Mouse (Mus musculus): ENCODE measurements around the gene 2310007B03Rik.

Gene 2310007B03Rik

DNA sequence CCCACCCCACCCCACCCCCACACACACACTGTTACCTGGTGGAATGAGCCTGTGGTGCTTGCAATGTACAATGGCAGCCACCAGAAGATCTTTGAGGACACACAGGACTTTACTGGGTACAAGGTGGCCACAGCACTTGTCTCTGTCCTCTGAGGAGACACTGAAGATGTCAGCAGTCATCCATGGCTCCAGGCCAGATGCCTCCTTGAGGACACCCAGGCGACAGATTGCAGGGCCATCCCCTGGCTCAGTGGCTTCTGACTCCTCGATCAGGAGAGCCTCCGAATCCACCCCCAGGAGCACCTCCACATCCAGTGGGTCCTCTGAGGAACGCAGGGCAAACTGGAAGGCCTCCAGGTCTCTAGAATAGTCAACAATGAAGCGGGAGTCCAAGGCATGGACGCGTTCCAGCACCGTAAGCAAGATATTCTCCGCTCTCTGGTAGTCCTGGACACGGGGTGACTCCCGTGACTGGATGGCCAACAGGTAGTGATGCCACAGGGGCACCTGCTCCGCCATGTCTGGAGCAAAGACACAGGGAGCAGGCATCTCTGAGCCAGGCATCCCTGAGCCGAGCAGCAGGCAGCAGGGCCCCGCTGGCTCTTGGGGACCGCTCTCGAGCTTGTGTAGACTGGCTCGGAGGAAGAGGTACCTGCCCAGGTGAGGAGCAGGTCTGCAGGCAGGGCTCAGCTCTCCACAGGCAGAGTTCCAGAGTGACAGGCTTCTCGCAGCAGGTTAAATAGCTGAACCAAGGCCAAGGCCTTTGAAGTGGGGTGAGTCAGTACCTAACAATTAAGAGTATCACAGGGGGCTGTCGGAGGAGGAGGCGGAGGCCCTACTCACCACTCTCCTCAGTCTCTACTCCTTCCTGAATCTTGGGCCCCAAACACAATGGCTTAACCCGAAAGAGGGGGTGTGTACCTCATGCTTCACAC is 915 bp downstream of the 2310007B03Rik start:
- peak; percentile 74 to 83 for DNase-seq

DNA sequence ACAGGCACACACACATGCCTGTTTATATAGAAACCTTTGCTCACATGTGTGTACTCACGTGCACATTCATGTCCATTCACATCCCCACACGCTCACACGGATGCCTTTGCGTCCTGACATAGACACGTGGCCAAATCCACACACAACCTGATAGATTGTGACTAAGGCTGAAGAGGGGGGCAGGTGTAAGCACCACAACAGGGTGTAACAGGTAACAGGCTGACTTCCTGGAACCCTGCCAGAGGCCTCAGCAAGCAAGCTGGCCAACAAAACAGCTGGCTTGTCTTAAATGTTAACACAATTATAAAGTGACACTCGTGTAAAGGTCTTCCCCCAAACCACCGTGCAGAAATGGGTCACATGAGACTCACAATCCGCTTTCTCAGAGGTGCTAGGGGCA is 1.8 kb downstream of the 2310007B03Rik start:
- DNase-seq, result no peak

DNA sequence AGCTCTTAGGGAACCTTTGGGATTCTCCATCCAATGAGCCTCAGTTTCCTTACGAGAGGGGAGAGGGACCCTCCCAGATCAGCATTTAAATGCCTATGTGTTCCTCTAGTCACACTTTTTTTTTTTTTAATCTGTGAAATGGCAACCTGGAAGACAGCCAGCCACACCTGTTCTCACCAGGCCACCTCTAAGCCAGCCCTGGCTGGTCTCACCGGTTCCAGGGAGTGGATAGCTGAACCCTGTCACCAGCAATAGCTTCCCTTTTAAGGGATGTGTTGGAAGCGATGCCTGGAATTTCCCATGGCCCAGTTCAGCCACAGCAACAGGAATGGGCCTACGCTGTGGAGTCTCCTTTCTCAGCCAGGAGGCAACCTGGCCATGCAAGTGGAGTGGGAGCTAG is 3.2 kb downstream of the 2310007B03Rik start:
- peak; percentile 40 to 56 for DNase-seq

DNA sequence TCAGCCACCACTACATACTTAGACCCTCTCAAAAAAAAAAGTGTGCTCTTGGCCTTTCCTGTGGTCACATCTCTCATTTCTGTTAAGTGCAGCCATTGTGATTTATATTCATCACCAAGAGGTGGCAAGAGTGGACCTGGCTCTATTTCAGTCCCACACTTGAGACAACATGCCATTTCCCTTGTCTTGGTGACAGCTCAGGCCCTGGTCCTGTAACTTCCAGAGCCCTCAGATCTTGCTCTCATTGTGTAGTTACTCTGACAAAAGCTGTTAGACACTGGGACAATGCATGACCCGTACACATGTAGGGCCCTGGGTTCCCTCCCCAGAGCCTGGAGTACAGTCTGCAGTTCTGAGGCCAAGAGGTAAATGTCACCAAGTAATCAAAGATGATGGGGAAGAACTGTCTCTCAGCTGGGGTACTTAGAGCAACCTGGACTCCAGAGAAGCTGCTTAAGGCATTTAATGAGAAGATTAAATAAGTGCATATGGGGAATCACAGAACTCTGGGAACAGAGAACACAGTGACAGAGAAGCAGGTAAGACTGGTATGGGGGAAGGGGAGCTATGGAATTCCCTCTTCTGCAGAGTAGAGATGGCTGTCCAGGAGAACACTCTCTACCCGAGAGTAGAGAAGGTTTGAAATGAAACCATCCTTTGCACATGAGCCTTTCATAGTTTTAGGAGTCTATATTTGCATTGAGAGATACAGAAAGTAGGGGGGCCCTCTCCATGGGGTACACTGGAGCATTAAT is 9.7 kb downstream of the 2310007B03Rik start:
- DNase-seq, result no peak

DNA sequence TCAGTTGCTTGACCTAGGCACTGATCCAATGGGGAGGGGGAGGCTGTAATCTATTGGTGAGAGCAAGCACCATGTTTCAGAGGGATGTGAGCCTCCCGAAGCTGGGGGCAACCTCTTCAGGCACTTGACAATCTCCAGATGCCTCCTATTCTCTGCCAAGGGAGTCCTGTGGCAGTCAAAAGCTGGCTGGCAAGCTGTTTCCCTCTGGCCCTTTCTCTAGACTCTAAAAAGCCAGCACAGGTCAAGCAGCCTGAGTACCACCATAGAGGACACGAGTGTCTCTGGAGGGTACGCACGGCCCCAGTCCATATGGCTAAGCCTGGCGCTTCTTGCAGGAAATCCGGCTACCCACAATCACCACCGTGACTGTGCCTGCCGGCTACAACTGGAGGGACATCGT is 16.6 kb downstream of the 2310007B03Rik start:
- DNase-seq, result no peak

DNA sequence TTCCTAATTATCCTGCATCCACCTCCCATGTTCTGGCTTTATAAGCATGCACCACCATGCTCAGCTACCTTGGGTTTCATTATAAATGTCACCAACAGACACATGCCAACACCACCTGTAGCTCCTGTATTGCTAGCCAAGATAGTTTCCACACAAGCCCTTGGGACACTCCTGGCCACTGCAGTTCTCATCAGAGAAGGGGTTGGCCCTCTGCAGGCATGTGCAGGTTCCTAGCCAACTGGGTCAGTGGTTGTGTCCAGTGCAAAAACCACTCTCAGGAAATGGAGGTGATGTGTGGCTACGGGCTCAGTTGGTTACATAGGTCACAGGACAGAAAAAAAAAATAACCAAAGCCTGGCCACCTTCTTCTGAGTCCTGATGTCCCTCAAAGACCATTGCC is 17.9 kb downstream of the 2310007B03Rik start:
- no peak for DNase-seq

DNA sequence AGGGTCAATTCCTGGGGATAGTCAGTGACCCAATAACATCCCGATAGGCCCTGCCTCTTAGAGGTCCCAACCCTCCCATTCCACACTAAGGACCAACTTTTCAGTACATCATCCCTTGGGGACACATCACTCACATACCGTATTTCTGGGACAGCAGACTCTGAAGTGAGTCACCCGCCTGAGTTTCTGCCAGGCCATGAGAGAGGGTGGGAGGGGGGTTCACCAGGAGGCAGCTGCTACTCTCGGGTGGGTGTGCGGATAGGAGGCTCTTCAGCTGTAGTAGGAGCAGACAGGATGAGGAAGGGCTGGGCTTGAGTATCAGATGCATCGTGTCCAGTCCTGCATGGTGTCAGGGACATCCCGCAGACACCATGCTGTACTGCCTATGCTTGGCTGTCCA is 21.0 kb downstream of the 2310007B03Rik start:
- DNase-seq, result peak in 1 of 2 experiments; percentile 16

DNA sequence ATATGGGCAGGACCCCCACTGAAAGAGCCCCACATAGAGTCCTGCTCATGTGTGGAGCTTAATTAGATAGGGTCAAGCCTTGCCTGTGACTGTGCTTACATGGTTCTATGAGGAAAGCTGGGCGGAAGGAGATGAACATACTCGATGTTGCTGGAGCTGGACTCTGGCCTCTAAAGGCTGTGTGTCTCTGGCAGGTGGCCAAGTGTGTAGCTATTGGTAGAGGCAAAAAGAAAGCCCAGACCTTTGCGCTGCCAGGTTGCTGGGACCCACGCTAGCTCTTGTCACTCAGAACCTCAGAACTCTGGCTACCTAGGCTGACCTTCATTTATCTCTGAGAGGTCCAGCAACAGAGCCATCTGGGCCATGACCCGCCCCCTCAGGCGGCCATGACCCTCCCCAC is 22.2 kb downstream of the 2310007B03Rik start:
- no peak for DNase-seq

DNA sequence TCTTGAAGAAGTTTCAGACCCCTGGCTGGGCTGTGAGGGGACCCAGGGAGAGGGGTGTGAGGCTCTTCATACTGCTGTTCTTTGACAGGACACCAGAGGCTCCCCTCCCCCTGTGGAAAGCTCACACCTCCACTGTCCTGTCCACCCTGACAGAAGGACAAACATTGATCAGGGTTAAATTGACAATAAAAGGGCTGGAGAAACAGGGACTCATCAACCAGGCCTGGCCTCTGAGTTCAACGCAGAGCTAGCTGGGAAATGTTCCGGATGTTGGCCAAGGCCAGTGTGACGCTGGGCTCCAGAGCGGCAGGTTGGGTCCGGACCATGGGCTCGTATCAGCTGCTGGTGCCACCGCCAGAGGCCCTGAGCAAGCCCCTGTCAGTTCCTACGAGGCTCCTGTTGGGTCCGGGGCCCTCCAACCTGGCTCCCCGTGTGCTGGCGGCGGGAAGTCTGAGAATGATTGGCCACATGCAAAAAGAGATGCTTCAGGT is 25.7 kb downstream of the 2310007B03Rik start, which contains the start of gene Agxt:
Gene Agxt, plus strand, starts transcription at position 205 of the 491 bp plus-strand sequence.
- DNase-seq, result no peak

DNA sequence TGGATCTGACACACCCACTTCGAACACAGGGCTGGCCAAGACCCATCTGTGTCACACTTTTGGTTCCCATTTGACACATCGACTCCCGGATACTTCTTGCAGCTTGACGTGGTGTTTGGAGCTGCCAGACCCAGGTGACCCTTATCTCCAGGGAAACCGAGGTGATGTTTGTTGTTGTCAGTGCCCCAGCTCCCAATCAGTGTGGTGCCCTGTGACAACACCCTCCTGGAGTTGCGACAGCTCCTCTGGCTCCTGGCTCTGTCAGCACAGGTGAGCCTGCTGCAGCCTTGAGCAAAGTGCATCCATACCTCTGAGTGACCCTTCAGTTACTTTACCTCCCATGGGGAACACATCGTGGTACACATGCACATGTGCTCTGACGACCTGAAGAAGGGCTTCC is 28.1 kb downstream of the 2310007B03Rik start:
- DNase-seq, result peak in 1 of 2 experiments; percentile 58

DNA sequence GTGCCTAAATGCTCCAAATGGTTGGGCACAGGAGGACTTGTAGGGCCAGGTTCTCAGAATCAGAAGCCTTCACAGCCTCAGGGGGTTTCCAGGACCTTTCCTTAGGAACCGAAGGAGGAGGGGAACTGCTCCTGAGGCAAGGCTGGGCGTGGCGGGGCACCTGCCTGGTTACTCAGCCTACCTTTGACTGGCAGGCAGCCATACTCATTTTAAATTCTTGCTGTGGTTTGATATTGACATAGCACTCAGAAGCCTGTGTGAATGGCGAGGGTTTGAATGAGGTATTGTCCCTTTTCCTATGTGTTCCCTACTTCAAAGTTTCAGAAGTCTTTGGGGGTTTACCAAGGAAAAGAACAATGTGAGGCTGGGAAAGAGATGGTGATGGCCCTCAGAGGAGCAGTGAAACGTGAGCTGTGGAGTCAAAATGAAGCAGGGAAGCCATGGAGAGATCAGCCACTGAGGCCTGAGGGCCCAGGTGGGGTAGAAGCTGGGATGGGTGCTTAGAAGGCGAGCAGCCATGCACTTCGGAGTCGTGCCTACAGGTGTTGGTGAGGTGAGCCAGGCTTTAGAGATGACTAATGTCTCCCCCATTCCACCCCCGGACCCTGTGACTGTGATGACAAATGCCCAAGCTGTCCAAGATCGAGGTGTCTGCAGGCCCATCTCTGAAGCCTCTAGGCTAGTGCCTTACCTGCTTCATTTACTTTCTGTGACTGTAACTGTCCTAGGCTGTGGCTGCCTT is 30.3 kb downstream of the 2310007B03Rik start:
- DNase-seq, result peak; percentile 51 to 66

DNA sequence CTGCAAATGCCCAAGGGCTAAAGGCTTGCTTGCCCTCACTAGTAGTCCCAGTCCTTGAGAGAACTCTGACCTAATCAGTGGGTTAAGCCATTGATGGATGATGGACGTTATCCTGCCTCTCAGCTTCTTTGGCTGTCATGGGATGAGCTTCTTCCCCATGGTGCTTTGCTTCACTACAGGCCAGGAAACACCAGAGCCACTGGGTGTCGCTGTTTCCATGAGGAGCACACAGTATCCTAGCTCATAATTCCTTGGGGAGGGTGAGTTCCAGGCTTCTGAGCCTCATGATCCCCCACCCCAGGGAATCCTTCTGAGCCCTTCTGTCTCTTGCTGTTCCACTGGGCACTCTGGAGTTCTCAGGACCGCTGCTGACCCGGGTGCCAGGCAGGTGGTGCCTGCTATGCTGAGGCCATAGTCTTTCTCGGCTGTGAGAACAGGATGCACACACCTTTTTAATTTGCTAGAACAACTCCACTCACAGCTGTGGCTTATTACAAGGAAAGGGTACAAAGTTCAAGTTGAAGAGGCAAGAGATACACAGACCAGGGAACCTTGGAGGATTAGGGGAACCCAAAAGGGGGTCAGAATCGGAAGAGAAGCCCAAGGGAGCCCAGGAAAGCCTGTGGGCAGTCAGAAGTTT is 31.9 kb downstream of the 2310007B03Rik start:
- DNase-seq, result peak; percentile 50 to 67

DNA sequence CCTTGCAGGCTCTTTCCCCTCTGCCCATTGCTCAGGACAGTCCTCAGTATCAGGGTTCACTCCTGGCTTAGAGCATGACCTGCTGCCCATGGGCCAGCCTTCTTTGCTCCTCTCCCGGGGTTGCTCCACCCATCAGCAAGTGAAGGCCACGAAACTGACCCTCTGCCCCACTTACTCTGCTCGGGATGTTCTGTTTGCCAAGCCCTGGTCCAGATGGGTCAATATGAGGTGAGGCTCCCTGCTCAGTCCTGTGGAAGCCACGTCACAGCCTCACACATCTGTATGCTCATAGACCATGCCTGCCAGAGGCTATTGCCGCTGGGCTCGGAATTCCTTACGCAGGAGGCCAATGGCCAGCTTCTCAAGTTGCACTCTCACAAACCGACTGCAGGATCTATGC is 32.5 kb downstream of the 2310007B03Rik start:
- DNase-seq, result no peak

DNA sequence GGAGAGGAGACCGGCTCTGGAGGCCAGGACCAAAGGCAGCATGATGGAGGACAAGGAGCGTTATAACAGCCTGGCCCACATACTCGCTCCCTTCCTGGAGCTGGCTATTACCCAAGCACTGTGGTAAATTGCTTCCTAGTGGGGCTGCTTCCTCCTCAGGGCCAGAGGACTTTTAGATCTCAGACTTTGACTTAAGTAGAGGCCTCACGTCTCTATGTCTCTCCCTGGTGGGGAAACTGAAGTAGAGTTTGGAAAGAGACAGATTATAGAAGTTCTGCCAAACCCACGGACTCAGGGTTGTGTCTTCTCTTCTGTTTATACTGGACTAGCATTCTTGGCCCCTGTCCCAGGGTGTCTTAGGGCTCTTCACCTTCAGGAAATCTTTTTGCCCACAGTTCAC is 35.5 kb downstream of the 2310007B03Rik start:
- DNase-seq, result no peak

DNA sequence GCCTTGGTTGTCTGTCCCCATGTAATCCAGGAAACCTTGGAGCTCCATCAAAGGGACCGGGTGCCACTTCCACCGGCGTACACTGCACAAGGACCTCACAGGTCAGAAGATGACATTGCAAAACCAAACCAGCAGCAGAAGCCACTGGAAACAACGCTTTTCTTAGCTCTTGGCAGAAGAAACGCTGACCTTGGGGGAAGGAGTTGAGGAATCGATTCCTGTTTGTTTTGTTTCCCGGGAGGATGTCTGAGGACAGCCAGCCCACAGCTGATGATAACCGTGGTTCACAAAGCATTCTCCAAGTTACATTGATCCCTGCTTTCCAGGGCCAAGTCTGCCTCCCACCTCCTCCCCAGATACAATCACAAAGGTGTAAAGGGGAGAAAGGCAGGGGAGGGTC is 36.7 kb downstream of the 2310007B03Rik start:
- no peak for DNase-seq

DNA sequence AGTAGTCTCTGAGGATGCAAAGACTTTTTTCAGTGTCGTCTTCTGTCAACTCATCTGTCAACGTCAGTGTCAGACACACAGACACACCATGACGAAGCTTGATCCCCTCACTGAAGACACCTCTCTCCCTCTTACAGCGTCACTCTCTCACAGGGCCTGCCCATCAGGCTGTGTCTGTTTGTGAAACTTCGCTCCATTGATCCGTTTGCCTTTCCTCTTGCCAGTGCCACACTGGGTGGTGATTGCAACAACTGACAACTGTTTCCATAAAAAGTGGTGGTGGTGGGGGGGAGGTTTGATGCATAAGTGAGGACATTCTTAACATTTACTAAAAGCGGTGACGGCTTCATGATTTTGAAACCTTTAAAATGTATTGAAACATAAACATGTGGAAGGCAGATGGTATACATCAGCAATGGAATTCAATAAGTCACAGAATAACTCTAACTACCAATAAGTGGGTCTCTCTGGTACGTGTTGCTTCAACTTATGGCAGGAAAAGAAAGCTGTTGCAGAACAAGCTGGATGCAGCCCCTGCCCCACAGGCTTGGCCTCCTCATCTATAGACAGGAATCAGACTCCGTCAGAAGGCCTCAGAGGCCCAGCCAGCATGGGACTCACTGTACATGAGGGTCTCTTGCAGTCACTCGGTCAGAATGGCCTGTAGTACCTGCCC is 37.4 kb downstream of the 2310007B03Rik start:
- no peak for DNase-seq

DNA sequence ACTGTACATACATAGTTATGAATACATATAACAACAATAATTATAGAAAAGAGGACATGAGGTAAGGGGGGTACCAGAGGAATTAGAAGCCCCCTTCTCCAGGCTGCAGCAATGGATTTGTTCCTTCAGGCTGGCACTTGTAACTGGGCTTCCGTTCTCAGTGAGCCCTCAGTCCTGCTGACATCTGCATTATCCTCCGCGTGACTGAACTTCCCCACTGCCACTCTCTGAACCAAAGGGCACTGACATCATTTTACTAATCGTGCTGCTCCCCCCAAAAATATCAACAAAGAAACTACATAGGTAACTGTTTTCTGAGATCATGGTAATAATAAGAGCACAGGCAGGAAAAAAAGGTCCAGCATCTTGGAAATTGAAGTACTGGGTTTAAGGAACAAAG is 41.9 kb downstream of the 2310007B03Rik start:
- DNase-seq, result no peak

DNA sequence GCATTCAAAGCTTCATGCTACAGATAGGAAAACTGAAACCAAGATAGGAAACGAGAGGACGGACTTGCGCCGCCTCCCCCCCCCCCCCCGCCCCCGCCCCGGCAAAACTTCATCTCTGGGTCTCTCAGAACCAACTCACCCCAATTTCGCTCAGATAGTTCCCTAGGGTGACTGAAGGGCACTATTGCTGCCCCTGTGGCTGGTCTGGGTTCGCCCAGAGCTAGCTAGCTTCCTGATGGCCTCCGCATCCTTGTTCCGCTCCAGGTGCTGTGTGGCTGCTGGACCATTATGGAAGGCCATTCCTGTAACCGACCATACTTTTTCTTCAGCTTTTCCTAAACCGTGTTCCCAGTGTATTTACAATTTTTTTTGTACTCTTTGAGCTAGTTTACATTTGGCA is 45.3 kb downstream of the 2310007B03Rik start:
- DNase-seq, result no peak

DNA sequence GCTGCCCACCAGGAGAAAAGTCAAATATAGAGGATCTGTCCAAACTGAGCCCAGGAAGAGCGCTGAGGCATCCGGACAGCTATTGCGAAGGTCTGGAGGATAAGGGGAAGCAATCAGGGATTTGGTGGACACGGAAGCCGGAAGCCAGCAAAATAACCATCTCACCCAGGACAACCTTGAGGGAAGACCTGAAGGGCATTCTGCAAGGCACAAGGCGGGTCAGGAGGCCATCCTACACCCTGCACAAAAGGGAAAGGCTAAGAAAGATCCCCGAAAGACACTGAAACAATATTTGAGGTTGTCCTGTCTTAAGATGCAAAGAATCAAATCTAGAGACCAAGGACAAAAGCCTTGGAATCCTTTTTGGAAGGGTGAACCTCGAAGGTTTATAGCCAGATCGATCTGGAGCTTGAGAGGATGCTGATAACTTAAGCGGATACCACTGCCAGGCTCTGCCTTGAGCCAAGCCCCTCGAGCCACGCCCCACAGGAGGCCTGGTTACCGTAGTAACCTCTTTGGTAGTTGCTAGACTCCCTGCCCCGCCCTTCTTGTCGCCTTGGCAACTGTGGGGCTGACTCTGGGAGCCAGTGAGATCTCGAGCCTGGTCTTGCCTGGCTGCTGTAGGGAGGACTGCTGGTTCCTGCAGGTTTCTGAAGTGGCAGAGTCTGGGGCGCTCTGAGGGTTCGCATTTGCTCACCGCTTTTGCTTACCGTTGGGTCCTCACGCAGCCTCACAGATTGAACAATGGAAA is 45.9 kb downstream of the 2310007B03Rik start:
- peak; percentile 61 to 75 for DNase-seq

DNA sequence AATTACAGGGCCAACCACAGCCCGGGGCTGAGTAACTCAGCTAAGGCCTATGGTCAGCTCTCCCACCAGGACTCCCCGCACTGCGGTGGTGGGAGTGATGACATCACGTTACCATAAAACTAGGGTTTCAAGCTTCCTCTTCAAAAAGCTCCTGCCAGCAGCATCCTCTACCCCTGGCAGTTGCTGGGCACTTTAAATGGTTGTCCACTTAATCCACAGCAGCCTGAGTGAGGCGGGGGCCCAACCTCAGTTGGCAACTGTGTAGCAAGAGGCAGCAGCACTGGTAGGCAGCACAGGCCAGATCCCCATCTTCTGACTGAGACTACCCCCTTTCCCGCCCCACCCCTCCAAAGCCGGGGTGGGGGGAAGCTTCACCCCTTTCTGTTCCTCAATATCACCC is 58.0 kb downstream of the 2310007B03Rik start:
- no peak for DNase-seq

DNA sequence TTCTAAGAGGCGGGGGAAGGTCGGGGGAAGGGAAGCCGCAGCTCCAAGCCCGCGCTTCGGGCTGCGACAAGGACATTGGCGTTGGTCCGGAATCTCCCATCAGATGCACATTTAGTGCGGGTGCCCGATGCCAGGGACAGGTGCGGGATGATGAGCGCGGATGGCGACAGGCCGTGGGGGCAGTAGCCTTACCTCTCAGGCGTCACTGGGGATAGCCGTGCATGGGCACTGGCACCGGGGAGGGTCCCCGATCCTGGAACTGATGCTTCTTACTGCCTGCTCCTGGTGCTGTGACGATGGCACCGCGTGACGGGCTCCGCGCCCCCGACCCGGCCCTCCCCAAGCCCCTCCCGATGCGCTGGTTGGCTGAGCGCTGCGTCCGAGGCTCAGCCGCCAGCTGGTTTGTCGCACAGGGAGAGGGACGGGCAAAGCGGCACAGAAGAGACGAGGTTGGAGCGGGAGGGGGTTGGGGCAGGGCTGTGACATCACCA is 59.1 kb downstream of the 2310007B03Rik start, which contains the start of gene Kif1a:
Gene Kif1a, minus strand, starts transcription at position 381 of the 491 bp plus-strand sequence.
- DNase-seq, result peak; percentile 14 to 36
